Mouse (Mus musculus) 3134 (cell line): ENCODE results near the gene Myo19.
"Not testable (repeated sequence)": the region's sequence is repeated elsewhere in the genome, so short reads cannot be mapped to it uniquely, and the experiment has no call there.

ENCODE experiments used
- DNase-seq: peaks from one replicate; pipeline ENCODE4 v3.0.0-alpha.2; 2011; ENCODE audit warnings: low spot score; ENCODE audit not compliant: insufficient read length; ENCODE audit errors: extremely low read depth

The Myo19 gene

GRCm38 (mm10) chr11:84879772-84880464 is at the start of gene Myo19, which contains the start of gene Pigw:
Myo19 (plus strand) TSS chr11:84880148.
Pigw (minus strand) TSS chr11:84880285.
- DNase-seq = peak; percentile 90

- no peak for DNase-seq
These were observed 40.6 kb upstream of the Myo19 start for GRCm38 (mm10) chr11:84839330-84839729.

GRCm38 (mm10) chr11:84846741-84847474 is 33.0 kb upstream of the Myo19 start:
- no peak for DNase-seq

GRCm38 (mm10) chr11:84847475-84848090 is 32.4 kb upstream of the Myo19 start:
- DNase-seq = no peak

GRCm38 (mm10) chr11:84855285-84855684 is 24.7 kb upstream of the Myo19 start:
- no peak for DNase-seq

- DNase-seq = no peak
These were observed 14.7 kb upstream of the Myo19 start for GRCm38 (mm10) chr11:84865268-84865667.

- DNase-seq = no peak
These were observed 12.4 kb upstream of the Myo19 start for GRCm38 (mm10) chr11:84867586-84867985.

- no peak for DNase-seq
These were observed 11.1 kb upstream of the Myo19 start for GRCm38 (mm10) chr11:84868786-84869259.

GRCm38 (mm10) chr11:84869537-84870232 is 10.3 kb upstream of the Myo19 start:
- peak; percentile 96 for DNase-seq

GRCm38 (mm10) chr11:84870337-84871043 is 9.5 kb upstream of the Myo19 start, which contains the start of gene Ggnbp2:
Ggnbp2 (minus strand) TSS chr11:84870817.
- peak; percentile 94 for DNase-seq

GRCm38 (mm10) chr11:84871046-84871445 is 8.9 kb upstream of the Myo19 start:
- no peak for DNase-seq

GRCm38 (mm10) chr11:84871548-84872069 is 8.3 kb upstream of the Myo19 start:
- no peak for DNase-seq

- DNase-seq = no peak
These were observed 6.7 kb upstream of the Myo19 start for GRCm38 (mm10) chr11:84873042-84873833.

GRCm38 (mm10) chr11:84876020-84876419 is 3.9 kb upstream of the Myo19 start:
- DNase-seq = not testable (repeated sequence)

- DNase-seq = no peak
These were observed 759 bp upstream of the Myo19 start for GRCm38 (mm10) chr11:84879007-84879771.

GRCm38 (mm10) chr11:84880465-84880961 is 565 bp downstream of the Myo19 start:
- peak; percentile 81 for DNase-seq

- no peak for DNase-seq
These were observed 1.0 kb downstream of the Myo19 start for GRCm38 (mm10) chr11:84880971-84881370.

- DNase-seq = no peak
These were observed 2.4 kb downstream of the Myo19 start for GRCm38 (mm10) chr11:84882346-84882745.
